Mouse (Mus musculus): Measurements from ENCODE around the gene Msh3. TPM values are rescaled to one million over a fixed set of nuclear protein-coding genes. Genes with fewer than 3 reads are reported as not detected.

Gene Msh3
- polyA plus RNA-seq, 1 experiment from 2014 or later: 27.5 TPM

DNA sequence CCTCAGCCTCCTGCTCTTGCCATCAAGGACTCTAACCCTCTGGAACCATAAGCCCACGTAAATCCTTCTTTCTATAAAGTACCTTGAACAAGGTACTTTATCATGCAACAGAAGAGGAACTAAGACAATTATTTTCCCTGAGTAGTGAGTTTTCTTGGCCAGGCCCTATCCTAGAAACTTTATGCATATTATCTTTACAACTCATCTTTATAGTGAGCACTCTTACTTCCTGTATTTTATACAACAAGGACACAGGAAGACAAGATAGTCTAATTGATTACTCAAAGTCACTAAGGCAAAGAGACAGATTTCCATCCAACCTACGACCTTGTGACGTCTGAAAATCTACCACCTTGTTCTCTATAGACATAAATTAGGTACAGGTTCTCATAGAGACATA lies 15.0 kb downstream of the Msh3 start:
- DNase-seq: no peak
- Histone ChIP-seq H3K27ac (replicated peaks; ENCODE audit: low read depth, low read length) (no peak overlapping the region), H3K4me3 (replicated peaks; ENCODE audit: low read depth, low read length) (no peak overlapping the region), H3K27me3 (ENCODE audit: control insufficient read depth, insufficient read depth, low read length) (no peaks in the 10 kb centered on the region), H3K9ac (replicated peaks; ENCODE audit: low read length) (no peak overlapping the region), H3K4me2 (ENCODE audit: low read length) (no peak overlapping the region), H3K36me3 (ENCODE audit: control insufficient read depth, insufficient read depth, low read length) (peaks cover 31% of the 10 kb centered on the region), H3K9me3 (ENCODE audit: control insufficient read depth, low read length) (no peaks in the 10 kb centered on the region), H3K4me1 (ENCODE audit: control insufficient read depth, insufficient read depth, low read length) (no peaks in the 10 kb centered on the region)
- WGBS: 91% methylated on average over 3 of the region's 3 CpGs
- ATAC-seq (ENCODE audit: low FRiP score, low TSS enrichment): no peak

- no peak overlapping the region for H3K4me2 ChIP-seq (ENCODE audit: low read length)
- H3K4me3 ChIP-seq (replicated peaks; ENCODE audit: low read depth, low read length): no peak overlapping the region
- WGBS: 73% methylated on average over 6 of the region's 6 CpGs
- H3K4me1 ChIP-seq (ENCODE audit: control insufficient read depth, insufficient read depth, low read length): no peaks in the 10 kb centered on the region
- H3K9me3 ChIP-seq (ENCODE audit: control insufficient read depth, low read length): no peaks in the 10 kb centered on the region
- H3K36me3 ChIP-seq (ENCODE audit: control insufficient read depth, insufficient read depth, low read length): peaks cover 18% of the 10 kb centered on the region
- no peak overlapping the region for H3K27ac ChIP-seq (replicated peaks; ENCODE audit: low read depth, low read length)
- ATAC-seq (ENCODE audit: low FRiP score, low TSS enrichment): no peak
- DNase-seq: peak; percentile 20
- H3K9ac ChIP-seq (replicated peaks; ENCODE audit: low read length): no peak overlapping the region
- no peaks in the 10 kb centered on the region for H3K27me3 ChIP-seq (ENCODE audit: control insufficient read depth, insufficient read depth, low read length)
Measured at GRCm38 (mm10) chr13:92337773-92338462, 16.9 kb downstream of the Msh3 start.

DNA sequence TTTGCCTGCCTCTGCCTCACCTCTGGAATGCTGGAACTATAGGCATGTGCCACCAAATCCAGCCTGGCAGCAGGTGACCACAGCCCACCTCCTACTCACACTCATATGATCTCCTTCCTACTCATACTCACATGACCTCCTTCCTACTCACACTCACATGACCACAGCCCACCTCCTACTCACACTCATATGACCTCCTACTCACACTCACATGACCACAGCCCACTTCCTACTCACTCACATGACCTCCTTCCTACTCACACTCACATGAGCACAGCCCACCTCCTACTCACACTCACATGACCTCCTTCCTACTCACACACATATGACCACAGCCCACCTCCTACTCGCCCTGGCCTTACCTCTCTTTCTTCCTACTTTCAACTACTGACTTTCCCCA lies 17.9 kb downstream of the Msh3 start:
- no peak overlapping the region for H3K4me2 ChIP-seq (ENCODE audit: low read length)
- H3K27ac ChIP-seq (replicated peaks; ENCODE audit: low read depth, low read length): no peak overlapping the region
- no peak for ATAC-seq (ENCODE audit: low FRiP score, low TSS enrichment)
- DNase-seq: no peak
- no peaks in the 10 kb centered on the region for H3K9me3 ChIP-seq (ENCODE audit: control insufficient read depth, low read length)
- no peak overlapping the region for H3K4me3 ChIP-seq (replicated peaks; ENCODE audit: low read depth, low read length)
- peaks cover 10% of the 10 kb centered on the region for H3K36me3 ChIP-seq (ENCODE audit: control insufficient read depth, insufficient read depth, low read length)
- no peaks in the 10 kb centered on the region for H3K4me1 ChIP-seq (ENCODE audit: control insufficient read depth, insufficient read depth, low read length)
- H3K9ac ChIP-seq (replicated peaks; ENCODE audit: low read length): no peak overlapping the region
- 90% methylated on average over 1 of the region's 1 CpGs for WGBS
- H3K27me3 ChIP-seq (ENCODE audit: control insufficient read depth, insufficient read depth, low read length): no peaks in the 10 kb centered on the region

DNA sequence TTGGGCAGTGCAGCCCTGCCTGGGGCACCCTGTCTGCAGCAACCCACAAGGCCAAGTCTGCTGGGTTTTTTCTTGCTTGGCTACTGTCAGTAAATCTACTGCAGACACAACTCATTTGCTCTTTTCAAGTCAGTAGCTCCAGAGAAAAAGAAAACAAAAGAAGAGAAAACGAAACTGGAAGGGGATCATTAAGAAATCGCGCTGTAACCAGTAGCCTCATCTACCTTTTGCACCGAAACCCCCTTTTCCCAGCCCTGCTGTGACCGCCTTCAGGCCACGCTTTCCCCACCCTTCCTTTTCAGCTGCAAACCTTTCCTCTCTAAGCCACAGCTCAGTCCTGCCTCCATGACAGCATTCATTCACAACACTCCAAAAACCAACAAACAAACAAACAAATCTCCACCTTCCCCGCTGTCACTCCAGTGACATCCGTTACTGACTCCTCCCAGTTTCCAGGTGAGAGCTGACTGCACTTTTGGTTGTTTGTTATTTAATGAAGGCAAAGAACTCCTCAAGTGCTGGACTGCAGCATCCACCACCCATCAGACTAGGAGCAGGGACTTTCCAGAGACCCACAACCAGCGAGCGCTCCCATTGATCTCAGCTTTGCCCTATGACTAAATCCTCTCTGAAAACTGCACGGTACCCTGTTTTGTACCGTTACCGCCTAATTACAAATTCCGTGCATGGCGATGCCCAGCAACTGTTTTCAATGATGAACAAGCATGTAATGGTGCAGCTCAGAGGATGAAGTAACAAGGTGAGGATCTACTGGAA lies 22.5 kb downstream of the Msh3 start:
- Histone ChIP-seq H3K27ac (replicated peaks; ENCODE audit: low read depth, low read length) (no peak overlapping the region), H3K4me3 (replicated peaks; ENCODE audit: low read depth, low read length) (no peak overlapping the region), H3K27me3 (ENCODE audit: control insufficient read depth, insufficient read depth, low read length) (no peaks in the 10 kb centered on the region), H3K36me3 (ENCODE audit: control insufficient read depth, insufficient read depth, low read length) (no peaks in the 10 kb centered on the region), H3K4me2 (ENCODE audit: low read length) (no peak overlapping the region), H3K9ac (replicated peaks; ENCODE audit: low read length) (no peak overlapping the region), H3K4me1 (ENCODE audit: control insufficient read depth, insufficient read depth, low read length) (no peaks in the 10 kb centered on the region), H3K9me3 (ENCODE audit: control insufficient read depth, low read length) (no peaks in the 10 kb centered on the region)
- WGBS: 88% methylated on average over 15 of the region's 15 CpGs
- DNase-seq (no peak), ATAC-seq (ENCODE audit: low FRiP score, low TSS enrichment) (no peak)

DNA sequence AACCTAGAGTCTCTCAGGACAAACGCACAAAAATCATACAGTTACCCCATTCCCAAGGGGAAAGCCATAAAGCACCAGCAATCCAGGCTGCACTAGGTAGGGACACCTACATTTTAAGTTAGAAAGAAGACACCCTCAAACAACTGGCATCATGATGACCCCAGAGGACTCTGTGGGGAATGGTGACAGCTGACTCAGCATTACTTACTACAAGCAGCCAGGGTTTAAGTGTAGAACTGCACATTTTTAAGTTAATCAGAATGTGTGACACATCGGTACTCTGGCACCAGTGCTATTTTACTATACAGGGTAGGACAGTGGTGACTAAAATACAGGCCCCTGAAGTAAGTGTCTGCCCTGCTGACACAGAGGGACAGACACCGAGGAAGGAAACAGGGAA lies 24.2 kb downstream of the Msh3 start:
- Histone ChIP-seq H3K4me3 (replicated peaks; ENCODE audit: low read depth, low read length) (no peak overlapping the region), H3K9ac (replicated peaks; ENCODE audit: low read length) (no peak overlapping the region), H3K4me1 (ENCODE audit: control insufficient read depth, insufficient read depth, low read length) (no peaks in the 10 kb centered on the region), H3K9me3 (ENCODE audit: control insufficient read depth, low read length) (no peaks in the 10 kb centered on the region), H3K27ac (replicated peaks; ENCODE audit: low read depth, low read length) (no peak overlapping the region), H3K36me3 (ENCODE audit: control insufficient read depth, insufficient read depth, low read length) (no peaks in the 10 kb centered on the region), H3K27me3 (ENCODE audit: control insufficient read depth, insufficient read depth, low read length) (no peaks in the 10 kb centered on the region), H3K4me2 (ENCODE audit: low read length) (no peak overlapping the region)
- 91% methylated on average over 3 of the region's 3 CpGs for whole genome bisulfite sequencing
- DNase-seq: no peak
- ATAC-seq (ENCODE audit: low FRiP score, low TSS enrichment): no peak

DNA sequence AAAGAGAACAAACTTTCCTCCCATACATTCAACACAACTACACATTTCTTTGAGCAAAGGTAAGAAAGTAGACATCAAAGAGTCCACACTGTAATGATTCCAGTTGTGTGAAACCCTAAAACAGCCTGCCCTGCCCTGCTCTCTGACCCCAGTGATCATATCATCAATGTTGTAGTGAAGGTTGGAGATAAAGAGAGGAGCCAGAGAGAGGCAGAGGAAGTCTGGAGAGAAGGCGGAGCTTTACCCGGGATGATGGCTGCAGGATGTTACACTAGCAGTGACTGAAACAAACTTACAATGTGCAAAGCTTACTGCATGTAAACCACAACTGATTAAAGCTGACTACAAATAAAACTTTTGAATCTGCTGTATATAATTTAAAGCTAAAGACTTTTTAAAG lies 26.8 kb downstream of the Msh3 start:
- DNase-seq: no peak
- 94% methylated on average over 2 of the region's 2 CpGs for WGBS
- no peak for ATAC-seq (ENCODE audit: low FRiP score, low TSS enrichment)
- H3K27me3 ChIP-seq (ENCODE audit: control insufficient read depth, insufficient read depth, low read length): no peaks in the 10 kb centered on the region
- no peaks in the 10 kb centered on the region for H3K9me3 ChIP-seq (ENCODE audit: control insufficient read depth, low read length)
- no peak overlapping the region for H3K9ac ChIP-seq (replicated peaks; ENCODE audit: low read length)
- H3K4me1 ChIP-seq (ENCODE audit: control insufficient read depth, insufficient read depth, low read length): no peaks in the 10 kb centered on the region
- H3K4me3 ChIP-seq (replicated peaks; ENCODE audit: low read depth, low read length): no peak overlapping the region
- no peak overlapping the region for H3K4me2 ChIP-seq (ENCODE audit: low read length)
- no peak overlapping the region for H3K27ac ChIP-seq (replicated peaks; ENCODE audit: low read depth, low read length)
- no peaks in the 10 kb centered on the region for H3K36me3 ChIP-seq (ENCODE audit: control insufficient read depth, insufficient read depth, low read length)

GRCm38 (mm10) chr13:92326030-92326429 lies 28.8 kb downstream of the Msh3 start:
- WGBS: 80% methylated on average over 5 of the region's 5 CpGs
- no peak overlapping the region for H3K4me2 ChIP-seq (ENCODE audit: low read length)
- no peak for DNase-seq
- H3K9ac ChIP-seq (replicated peaks; ENCODE audit: low read length): no peak overlapping the region
- H3K4me1 ChIP-seq (ENCODE audit: control insufficient read depth, insufficient read depth, low read length): no peaks in the 10 kb centered on the region
- H3K9me3 ChIP-seq (ENCODE audit: control insufficient read depth, low read length): no peaks in the 10 kb centered on the region
- ATAC-seq (ENCODE audit: low FRiP score, low TSS enrichment): no peak
- no peak overlapping the region for H3K27ac ChIP-seq (replicated peaks; ENCODE audit: low read depth, low read length)
- H3K36me3 ChIP-seq (ENCODE audit: control insufficient read depth, insufficient read depth, low read length): no peaks in the 10 kb centered on the region
- H3K4me3 ChIP-seq (replicated peaks; ENCODE audit: low read depth, low read length): no peak overlapping the region
- H3K27me3 ChIP-seq (ENCODE audit: control insufficient read depth, insufficient read depth, low read length): no peaks in the 10 kb centered on the region

GRCm38 (mm10) chr13:92320770-92321169 lies 34.0 kb downstream of the Msh3 start:
- no peaks in the 10 kb centered on the region for H3K9me3 ChIP-seq (ENCODE audit: control insufficient read depth, low read length)
- H3K36me3 ChIP-seq (ENCODE audit: control insufficient read depth, insufficient read depth, low read length): no peaks in the 10 kb centered on the region; the same call in 1 of the 2 replicates
- H3K4me1 ChIP-seq (ENCODE audit: control insufficient read depth, insufficient read depth, low read length): no peaks in the 10 kb centered on the region
- H3K4me2 ChIP-seq (ENCODE audit: low read length): no peak overlapping the region
- ATAC-seq (ENCODE audit: low FRiP score, low TSS enrichment): no peak
- WGBS: 97% methylated on average over 5 of the region's 5 CpGs
- no peaks in the 10 kb centered on the region for H3K27me3 ChIP-seq (ENCODE audit: control insufficient read depth, insufficient read depth, low read length)
- H3K27ac ChIP-seq (replicated peaks; ENCODE audit: low read depth, low read length): no peak overlapping the region
- H3K9ac ChIP-seq (replicated peaks; ENCODE audit: low read length): no peak overlapping the region
- DNase-seq: no peak
- H3K4me3 ChIP-seq (replicated peaks; ENCODE audit: low read depth, low read length): no peak overlapping the region

DNA sequence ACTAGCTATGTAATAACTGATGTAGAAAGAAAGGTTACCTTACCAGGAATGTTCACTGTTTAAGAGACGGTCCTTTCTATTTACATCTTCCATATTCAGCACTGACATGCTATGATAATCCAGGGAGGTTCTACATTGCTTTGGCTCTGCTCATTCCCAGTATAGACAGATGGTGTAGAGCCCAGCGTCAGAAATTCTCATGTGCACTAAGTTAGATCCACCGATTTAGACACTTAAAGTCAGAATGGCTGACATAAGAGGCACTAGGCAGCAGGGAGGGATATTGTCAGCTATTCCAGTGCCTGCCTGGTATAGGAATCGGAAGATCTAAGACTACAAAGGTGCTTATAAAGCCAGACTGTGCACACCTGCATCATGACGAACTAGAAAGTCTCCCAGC lies 40.2 kb downstream of the Msh3 start:
- no peak overlapping the region for H3K4me3 ChIP-seq (replicated peaks; ENCODE audit: low read depth, low read length)
- H3K4me2 ChIP-seq (ENCODE audit: low read length): no peak overlapping the region
- H3K36me3 ChIP-seq (ENCODE audit: control insufficient read depth, insufficient read depth, low read length): peaks cover 7% of the 10 kb centered on the region; the same call in 1 of the 2 replicates
- WGBS: 91% methylated on average over 5 of the region's 5 CpGs
- H3K4me1 ChIP-seq (ENCODE audit: control insufficient read depth, insufficient read depth, low read length): no peaks in the 10 kb centered on the region
- no peak overlapping the region for H3K27ac ChIP-seq (replicated peaks; ENCODE audit: low read depth, low read length)
- no peak for DNase-seq
- no peak for ATAC-seq (ENCODE audit: low FRiP score, low TSS enrichment)
- H3K27me3 ChIP-seq (ENCODE audit: control insufficient read depth, insufficient read depth, low read length): no peaks in the 10 kb centered on the region
- H3K9ac ChIP-seq (replicated peaks; ENCODE audit: low read length): no peak overlapping the region
- no peaks in the 10 kb centered on the region for H3K9me3 ChIP-seq (ENCODE audit: control insufficient read depth, low read length)
